Mouse (Mus musculus): ENCODE data around the gene Clip2. TPM values are rescaled to one million over a fixed set of nuclear protein-coding genes. Genes with fewer than 3 reads are reported as not detected.

The Clip2 gene
- polyA plus RNA-seq, 1 experiment from 2014 or later: 6.8 TPM

- Histone ChIP-seq H3K36me3 (ENCODE audit: control insufficient read depth, insufficient read depth, low read length) (peaks cover 6% of the 10 kb centered on the region), H3K9ac (ENCODE audit: low read length) (no peak overlapping the region), H3K4me1 (replicated peaks; ENCODE audit: control insufficient read depth, insufficient read depth, low read length) (no peaks in the 10 kb centered on the region), H3K9me3 (ENCODE audit: control insufficient read depth, low read length) (no peaks in the 10 kb centered on the region; the same call in 1 of the 2 replicates), H3K4me3 (ENCODE audit: low read depth, low read length) (no peak overlapping the region), H3K27me3 (ENCODE audit: control insufficient read depth, insufficient read depth, low read length) (no peaks in the 10 kb centered on the region), H3K27ac (ENCODE audit: low read depth, low read length) (no peak overlapping the region), H3K4me2 (ENCODE audit: low read depth, low read length, severe bottlenecking) (no peak overlapping the region)
- ATAC-seq (replicated peaks; ENCODE audit: low FRiP score) (no peak), DNase-seq (ENCODE audit: low spot score) (no peak)
- WGBS: 97% methylated on average over 7 of the region's 7 CpGs
These were observed 112.8 kb downstream of the Clip2 start for GRCm38 (mm10) chr5:134439481-134439880.

Small RNAs within 50 kb of the gene (microRNA-seq; reads per million reads assigned to microRNA genes)
- gene Gm26340 (ENCODE audit: insufficient number of aligned reads): not detected
- not detected for gene Mir7228 (ENCODE audit: insufficient number of aligned reads)

Other genes starting within 250 kb of the Clip2 start
- 214 and 239 TPM in 2 replicates for gene Gtf2i, start 237.7 kb downstream of the Clip2 start, polyA plus RNA-seq (2014; fragmentation: Nextera tagmentation; extraction: Ambion mirVana)
- gene Gtf2ird1, start 95.7 kb downstream of the Clip2 start, polyA plus RNA-seq (2014; fragmentation: Nextera tagmentation; extraction: Ambion mirVana): 99.8 and 103 TPM in 2 replicates
- not detected in 2 replicates for gene Syna, start 7.7 kb upstream of the Clip2 start, polyA plus RNA-seq (2014; fragmentation: Nextera tagmentation; extraction: Ambion mirVana)
- 375 and 391 TPM in 2 replicates for gene Rfc2, start 28.9 kb upstream of the Clip2 start, polyA plus RNA-seq (2014; fragmentation: Nextera tagmentation; extraction: Ambion mirVana)
- 2.2 and 3.8 TPM in 2 replicates for gene Lat2, start 62.6 kb upstream of the Clip2 start, polyA plus RNA-seq (2014; fragmentation: Nextera tagmentation; extraction: Ambion mirVana)
- gene Eif4h, start 87.1 kb upstream of the Clip2 start, polyA plus RNA-seq (2014; fragmentation: Nextera tagmentation; extraction: Ambion mirVana): 493 and 540 TPM in 2 replicates
- gene Limk1, start 136.2 kb upstream of the Clip2 start, polyA plus RNA-seq (2014; fragmentation: Nextera tagmentation; extraction: Ambion mirVana): 11.2 and 11.8 TPM in 2 replicates
- 1.3 and 2.2 TPM in 2 replicates for gene Eln, start 194.9 kb upstream of the Clip2 start, polyA plus RNA-seq (2014; fragmentation: Nextera tagmentation; extraction: Ambion mirVana)

Measured in forebrain, embryonic 11.5 days (tissue).